Mouse (Mus musculus) megakaryocyte, embryonic 14.5 days (primary cell): ENCODE data around the gene Fgd3.

Experiments used
- FLI1 ChIP-seq: IDR thresholded peaks from 2 replicates; pipeline ENCODE4 v1.6.1; 2012; ENCODE audit warnings: low read length, inconsistent platforms, mixed read lengths
- GATA1 ChIP-seq: IDR thresholded peaks from 3 replicates; pipeline ENCODE4 v1.6.1; 2012; ENCODE audit warnings: mixed read lengths, low read length, inconsistent platforms, borderline replicate concordance

DNA sequence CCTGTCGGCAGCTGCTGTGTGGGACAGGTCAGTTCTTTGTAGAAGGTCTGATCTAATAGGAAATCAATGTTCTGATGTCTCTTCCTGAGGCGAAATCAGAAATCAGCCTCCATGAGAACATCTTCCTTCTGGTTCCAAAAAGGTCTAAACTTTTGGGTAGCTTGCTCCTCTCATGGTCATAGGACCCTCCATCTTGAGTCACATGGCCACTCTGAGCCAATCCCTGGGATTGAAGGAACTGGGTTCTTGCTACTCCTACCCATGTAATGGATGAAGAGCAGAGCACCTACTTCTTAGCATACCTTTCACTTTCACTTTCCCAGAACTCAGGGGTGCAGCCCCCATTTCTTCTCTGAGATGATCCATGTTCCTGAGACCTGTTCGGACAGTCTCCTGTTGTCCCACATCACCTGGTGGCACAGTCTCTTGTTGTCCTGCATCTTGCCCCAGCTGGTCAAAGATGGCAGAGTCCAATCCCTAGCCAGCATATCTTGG, 62.2 kb downstream of the Fgd3 start:
- TF ChIP-seq GATA1 (no peak), FLI1 (no peak)
